Mouse (Mus musculus) c-Kit-negative CD71-positive TER-119-positive erythroid progenitor cells, embryonic 14.5 days (primary cell): ENCODE measurements around the gene Gm17402.

ENCODE experiments used
- DNase-seq: peaks from one replicate; pipeline ENCODE4 v3.0.0-alpha.2; 2013; ENCODE audit warnings: low read depth, low spot score

The Gm17402 gene

DNA sequence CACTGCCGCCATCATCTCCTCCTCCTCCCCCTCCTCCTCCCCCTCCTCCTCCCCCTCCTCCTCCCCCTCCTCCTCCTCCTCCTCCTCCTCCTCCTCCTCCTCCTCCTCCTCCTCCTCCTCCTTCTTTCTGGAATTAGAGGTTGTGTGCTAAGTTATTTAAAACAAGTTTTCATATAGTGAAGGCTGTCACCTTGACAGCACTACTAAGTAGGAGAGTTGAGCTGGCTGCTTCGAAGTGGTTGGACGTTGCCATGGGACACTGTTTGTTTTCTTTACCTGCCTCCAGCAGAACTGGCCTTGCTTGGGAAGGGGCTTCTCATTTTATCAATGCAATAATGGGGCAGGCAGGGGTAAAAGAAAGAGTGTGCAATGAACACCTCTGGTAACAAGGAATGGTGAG is at the start of gene Gm17402:
Gene Gm17402, minus strand, starts transcription at position 101 of the 400 bp plus-strand sequence.
- DNase-seq: no peak

- DNase-seq: no peak
These were observed 3.3 kb upstream of the Gm17402 start for GRCm38 (mm10) chr3:67378215-67378614.

DNA sequence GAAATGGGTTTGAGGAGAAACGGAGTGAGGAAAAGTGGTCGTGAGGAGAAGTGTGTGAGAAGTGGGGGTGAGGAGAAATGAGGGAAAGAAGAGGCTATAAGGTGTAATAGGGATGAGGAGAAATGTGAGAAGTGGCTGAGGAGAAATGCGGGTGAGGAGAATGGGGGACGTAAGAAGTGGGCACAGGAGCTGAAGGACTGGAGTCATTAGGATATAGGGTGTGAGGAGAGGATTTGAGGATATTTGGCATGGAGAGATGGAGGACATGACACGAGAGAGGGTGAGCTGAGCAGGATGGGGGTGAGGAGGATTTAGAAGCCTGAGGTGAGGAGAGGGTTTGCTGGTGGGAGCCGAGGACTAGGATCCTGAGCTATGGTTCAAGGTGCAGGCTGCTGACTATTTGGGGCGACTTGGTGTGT is 594 bp downstream of the Gm17402 start:
- no peak for DNase-seq

GRCm38 (mm10) chr3:67373872-67374271 is 1.1 kb downstream of the Gm17402 start, which contains the start of gene Mlf1:
Mlf1 (plus strand) TSS chr3:67374097.
- peak; percentile 58 for DNase-seq

- no peak for DNase-seq
These were observed 2.2 kb downstream of the Gm17402 start for GRCm38 (mm10) chr3:67372781-67373180.

DNA sequence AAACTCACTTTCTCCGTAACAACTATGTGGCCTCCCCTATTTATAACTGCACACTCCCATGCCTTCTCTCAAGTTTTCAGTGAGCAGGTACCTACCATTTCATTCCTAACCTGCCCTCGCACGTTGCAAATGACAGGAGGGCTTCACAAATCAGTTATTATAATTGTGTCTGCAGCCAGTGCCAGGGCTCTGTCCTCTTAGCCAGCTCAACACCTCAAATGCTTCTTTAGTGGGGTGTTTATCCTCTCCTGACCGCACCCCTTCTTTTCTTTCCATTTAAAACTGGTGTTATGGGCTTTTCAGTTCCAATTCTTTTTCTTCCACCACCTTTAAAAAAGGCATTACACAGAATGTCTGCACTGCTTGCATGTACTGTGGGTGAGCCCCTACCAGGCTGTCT is 2.8 kb downstream of the Gm17402 start:
- DNase-seq: no peak

- DNase-seq: no peak
These were observed 5.4 kb downstream of the Gm17402 start for GRCm38 (mm10) chr3:67369407-67370079.

GRCm38 (mm10) chr3:67367481-67367880 is 7.5 kb downstream of the Gm17402 start:
- no peak for DNase-seq

DNA sequence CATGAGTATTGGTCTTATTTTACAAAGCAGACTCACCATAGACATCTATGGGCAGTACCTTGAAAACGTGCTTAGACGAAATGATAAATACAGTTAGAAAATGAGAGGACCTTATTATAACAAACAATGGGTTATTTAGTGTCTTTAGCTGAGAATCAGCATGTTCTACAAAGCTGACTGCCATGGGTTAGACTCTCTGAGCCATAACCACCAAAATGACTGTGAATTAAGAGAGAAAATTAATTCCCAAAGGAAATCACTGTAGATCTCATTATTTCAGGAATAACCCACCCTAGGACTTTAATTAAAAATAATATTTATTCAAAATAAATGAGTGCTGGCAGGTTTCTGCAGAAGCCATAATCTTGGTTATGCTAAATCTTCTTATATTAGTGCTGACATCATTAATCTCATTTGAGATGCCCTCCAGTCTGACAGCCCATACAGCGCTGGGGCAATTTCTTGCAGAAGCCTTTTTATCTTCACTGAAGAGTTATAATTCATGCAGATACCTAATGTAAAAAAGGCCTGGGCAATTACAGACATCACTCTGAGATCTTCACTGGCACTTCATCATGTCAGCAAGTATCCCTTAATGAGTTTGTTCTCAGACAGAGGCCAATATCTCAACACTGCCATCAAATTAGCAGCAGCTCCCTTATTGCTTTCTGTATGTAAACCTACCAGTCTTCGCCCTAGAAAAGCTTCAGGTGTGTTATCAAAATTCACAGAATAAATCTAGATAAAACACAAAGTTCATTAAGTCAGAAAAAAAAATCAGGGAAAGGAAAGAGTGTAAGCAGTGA is 8.7 kb downstream of the Gm17402 start:
- DNase-seq: no peak

GRCm38 (mm10) chr3:67358376-67358775 is 16.6 kb downstream of the Gm17402 start:
- no peak for DNase-seq

DNA sequence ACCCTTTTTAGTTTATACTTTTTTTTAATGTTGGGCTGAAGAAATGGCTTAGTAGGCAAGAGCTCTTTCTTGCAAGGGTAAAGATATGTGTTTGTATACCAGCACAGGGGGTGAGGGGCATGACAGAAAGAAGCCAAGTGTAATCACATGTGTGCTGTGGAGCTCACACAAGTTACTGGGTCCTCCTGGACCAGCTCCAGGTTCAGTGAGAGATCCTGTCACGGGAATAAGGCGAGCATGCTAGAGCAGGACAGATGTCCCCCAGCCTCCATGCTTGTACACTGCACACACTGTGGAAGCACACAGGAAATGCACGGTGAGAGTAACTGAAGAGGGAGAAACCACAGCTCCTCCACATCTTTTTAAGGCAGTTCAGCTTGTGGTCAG is 22.2 kb downstream of the Gm17402 start:
- DNase-seq: no peak

- peak; percentile 36 for DNase-seq
These were observed 22.7 kb downstream of the Gm17402 start for GRCm38 (mm10) chr3:67352128-67352762.

DNA sequence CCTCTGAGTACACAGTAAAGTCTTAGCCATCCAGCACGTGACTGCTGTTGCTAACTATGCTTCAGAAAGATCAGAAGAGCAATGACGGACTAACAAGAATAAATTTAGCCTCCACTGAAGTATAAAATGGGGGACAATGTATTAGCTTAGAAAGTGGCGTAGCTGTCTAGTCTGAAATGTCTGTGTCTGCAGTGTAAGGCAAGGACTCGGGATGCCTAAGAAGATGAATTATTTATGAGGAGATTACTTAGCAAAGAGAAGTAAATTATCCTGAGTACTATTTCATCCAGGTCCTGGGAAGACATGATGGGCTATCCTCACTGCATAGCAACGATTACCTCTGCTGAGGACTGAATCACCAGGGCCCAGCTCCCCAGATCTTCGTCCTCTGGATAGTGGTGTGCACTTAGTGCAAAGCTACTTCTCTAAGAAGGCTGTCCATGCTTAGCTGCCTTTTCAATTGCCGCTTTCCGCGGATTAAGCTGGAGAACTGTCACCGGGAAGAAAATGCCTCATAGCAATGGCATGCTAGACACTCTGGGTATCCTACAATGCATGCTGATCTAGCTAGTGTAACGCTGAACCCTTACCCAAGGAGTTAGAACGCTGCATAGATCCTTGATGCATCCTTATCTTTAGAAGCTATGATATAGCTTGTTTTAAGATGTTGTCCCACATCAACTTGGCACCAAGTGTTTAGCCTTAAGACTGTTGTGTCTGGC is 23.4 kb downstream of the Gm17402 start:
- no peak for DNase-seq

- no peak for DNase-seq
These were observed 28.3 kb downstream of the Gm17402 start for GRCm38 (mm10) chr3:67346674-67347073.

GRCm38 (mm10) chr3:67344599-67344998 is 30.4 kb downstream of the Gm17402 start:
- no peak for DNase-seq

- no peak for DNase-seq
These were observed 31.8 kb downstream of the Gm17402 start for GRCm38 (mm10) chr3:67343004-67343662.

DNA sequence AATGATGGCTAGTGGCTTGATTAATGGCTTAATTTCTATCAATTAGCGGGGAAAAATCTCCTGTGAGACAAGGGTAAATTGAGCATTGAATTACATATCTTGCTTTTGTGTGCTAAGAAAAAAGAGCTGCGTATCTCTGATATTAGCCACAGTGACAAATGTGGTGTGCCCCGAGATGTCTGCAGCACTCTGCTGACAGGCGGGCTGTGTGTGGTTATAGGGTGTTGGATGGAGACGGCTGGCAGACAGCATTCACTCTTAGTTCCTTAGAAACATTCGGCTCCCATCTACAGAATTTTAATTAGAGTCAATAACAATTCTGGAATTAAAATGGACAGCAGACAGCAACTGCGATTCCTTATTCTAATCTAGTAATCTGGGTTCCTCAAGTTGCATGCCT is 34.0 kb downstream of the Gm17402 start:
- DNase-seq: no peak

- DNase-seq: no peak
These were observed 35.4 kb downstream of the Gm17402 start for GRCm38 (mm10) chr3:67339558-67339957.

DNA sequence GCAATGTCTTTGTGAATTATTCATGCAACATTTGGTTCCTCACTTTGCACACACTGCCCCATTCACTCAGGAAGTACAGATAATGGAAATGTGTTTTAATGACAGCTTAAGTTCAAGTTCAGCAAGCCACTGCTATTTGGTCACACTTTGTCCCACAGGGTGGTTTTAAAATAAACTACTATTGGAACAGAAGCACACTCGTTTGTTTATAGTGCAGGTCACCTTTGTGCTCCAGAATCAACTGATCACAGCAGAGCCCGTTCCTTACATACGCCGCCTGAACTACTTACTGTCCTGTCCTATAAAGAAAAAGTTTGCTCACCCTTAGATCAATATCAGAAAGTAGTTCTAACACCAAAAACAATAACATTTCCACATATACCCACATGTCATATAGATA is 52.5 kb downstream of the Gm17402 start:
- DNase-seq: no peak
